Mouse (Mus musculus) thymus, adult 2 months (tissue): ENCODE data around the gene Adgrf3.

ENCODE experiments used
- CTCF ChIP-seq: fragments of 200-500 bp; IDR thresholded peaks from 2 replicates; pipeline ENCODE4 v1.5.1; 2012; ENCODE audit warnings: mild to moderate bottlenecking, control low read depth, low read length, moderate library complexity, borderline replicate concordance; ENCODE audit not compliant: control insufficient read depth, poor library complexity, insufficient read depth; ENCODE audit errors: extremely low read depth
- POLR2A ChIP-seq: fragments of 200-500 bp; IDR thresholded peaks from 2 replicates; pipeline ENCODE4 v1.6.1; 2012; ENCODE audit warnings: mild to moderate bottlenecking, low read length, control low read depth, moderate library complexity; ENCODE audit not compliant: control insufficient read depth, poor library complexity, insufficient read depth; ENCODE audit errors: extremely low read depth

DNA sequence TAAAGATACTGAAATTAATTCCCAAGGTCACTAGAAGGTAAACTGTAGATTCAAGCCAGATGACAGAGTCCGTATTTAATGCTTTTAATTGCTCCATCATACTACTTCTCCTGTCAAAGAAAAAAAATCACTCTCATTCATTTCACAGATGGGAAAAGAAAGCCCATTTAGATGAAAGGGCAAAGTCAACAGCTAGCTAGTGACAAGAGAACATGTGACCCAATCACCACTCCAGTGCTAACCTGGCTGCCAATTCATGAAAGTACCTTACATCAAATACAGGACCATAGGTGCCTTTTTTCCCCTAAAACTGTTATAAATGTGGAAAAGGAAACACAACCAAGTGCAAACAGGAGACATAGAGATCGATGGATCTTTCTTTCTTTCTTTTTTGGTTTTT lies 52.3 kb downstream of the Adgrf3 start:
- TF ChIP-seq CTCF, result no peak
- no peak for TF ChIP-seq POLR2A
